Mouse (Mus musculus): ENCODE data around the gene Fahd2a.

Gene Fahd2a

GRCm38 (mm10) chr2:127444055-127444789 is at the start of gene Fahd2a:
Gene Fahd2a, minus strand, starts transcription at chr2:127444565.
- DNase-seq = peak; percentile 85

- DNase-seq = peak; percentile 52
Measured at GRCm38 (mm10) chr2:127484476-127485170, 40.3 kb upstream of the Fahd2a start.

- no peak for DNase-seq
Measured at GRCm38 (mm10) chr2:127483001-127483400, 38.6 kb upstream of the Fahd2a start.

DNA sequence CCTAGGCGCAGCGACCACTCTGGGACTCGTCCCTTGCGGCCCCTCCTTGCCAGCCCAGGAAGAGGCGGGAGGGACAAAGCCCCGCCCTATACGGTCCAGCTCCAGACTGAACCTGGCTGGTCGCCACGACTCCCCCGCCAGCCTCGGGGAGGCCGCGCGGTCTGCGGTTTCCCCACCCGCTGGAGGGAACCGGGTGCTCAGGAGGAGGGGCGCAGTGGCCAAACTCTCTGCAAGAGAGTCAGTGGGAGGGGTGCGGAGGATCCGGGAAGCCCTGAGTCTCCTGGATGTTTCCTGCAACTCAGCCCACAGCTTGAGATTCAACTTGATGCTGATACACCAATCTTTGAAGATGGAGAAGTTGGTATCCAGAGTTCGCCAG is 38.2 kb upstream of the Fahd2a start:
- peak; percentile 50 for DNase-seq

- DNase-seq = no peak
Measured at GRCm38 (mm10) chr2:127481841-127482532, 37.6 kb upstream of the Fahd2a start.

GRCm38 (mm10) chr2:127479763-127480162 is 35.4 kb upstream of the Fahd2a start:
- no peak for DNase-seq

- no peak for DNase-seq
Measured at GRCm38 (mm10) chr2:127479210-127479609, 34.8 kb upstream of the Fahd2a start.

DNA sequence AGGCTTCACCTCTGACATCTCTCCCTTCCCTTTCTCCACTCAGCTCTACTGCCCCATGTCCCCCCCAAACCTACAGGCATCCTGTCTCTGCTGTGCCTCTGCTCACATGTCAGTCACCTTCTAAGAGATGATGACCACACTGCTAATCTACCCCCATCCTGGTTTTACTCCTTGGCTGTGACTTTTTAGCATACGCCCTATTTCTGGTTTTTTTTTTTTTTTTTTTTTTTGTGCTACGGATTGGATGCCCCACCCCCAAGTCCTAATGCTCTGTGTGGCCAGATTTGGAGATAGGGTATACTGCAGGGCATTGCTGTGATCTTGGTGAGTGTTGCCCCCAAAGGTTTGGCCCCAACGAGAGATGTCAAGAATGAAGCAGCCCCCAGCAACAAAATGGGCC is 27.9 kb upstream of the Fahd2a start:
- no peak for DNase-seq

DNA sequence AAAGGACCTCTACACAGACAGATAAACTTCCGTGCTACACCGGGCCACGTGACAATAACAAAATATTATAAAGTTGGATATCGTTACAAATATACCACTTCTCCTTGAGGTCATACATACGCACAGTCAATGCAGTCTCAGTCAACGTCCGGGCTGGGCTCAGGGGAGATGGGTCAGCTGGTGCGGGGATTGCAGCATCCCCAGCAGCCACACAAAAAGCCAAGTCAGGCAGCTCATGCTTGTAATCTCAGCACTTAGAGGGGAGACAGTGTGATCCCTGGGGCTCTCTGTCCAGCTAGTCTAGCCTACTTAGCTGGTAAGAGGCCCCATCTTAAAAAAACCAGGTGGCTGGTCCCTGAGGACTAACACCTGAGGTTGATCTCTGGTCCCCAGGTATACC is 26.9 kb upstream of the Fahd2a start:
- DNase-seq = no peak

DNA sequence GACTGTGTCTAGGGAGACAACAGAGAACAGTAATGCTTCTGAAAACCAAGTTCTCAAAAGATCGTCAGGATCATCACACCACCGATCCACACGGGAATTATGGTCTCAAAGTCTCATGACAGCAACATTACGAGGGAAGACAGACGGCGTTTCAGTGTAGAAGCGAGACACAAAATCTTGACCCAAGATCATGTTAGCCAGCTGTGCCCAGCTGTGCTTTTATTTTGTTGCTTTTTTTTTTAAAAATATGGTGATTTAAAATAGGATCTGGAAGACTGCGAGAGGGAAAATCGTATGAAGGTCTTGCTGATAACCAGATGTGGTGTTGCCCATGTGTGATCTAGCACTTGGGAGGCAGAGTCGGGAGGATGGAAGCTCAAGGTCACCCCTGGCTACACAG is 26.3 kb upstream of the Fahd2a start:
- no peak for DNase-seq

DNA sequence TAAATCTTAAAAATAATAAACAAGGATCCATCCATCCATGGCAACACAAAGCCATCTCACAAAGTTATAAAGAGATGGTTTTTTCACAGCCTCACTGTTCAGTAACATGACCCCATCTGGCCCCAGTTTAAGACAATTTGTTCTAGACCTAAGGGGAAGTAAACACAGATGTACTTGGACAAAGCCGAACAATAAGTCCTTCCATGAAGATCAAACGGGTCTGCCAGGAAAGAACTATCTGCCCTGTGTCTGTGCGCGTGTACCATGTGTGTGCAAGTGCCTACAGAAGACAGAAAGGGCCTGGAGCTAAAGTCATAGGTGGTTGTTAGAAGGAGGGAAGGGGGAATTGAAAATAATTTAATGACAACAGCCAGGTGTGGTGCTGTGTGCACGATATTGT is 25.8 kb upstream of the Fahd2a start:
- no peak for DNase-seq

- peak; percentile 56 for DNase-seq
Measured at GRCm38 (mm10) chr2:127462314-127462713, 17.9 kb upstream of the Fahd2a start.

- DNase-seq = no peak
Measured at GRCm38 (mm10) chr2:127461351-127461750, 17.0 kb upstream of the Fahd2a start.

DNA sequence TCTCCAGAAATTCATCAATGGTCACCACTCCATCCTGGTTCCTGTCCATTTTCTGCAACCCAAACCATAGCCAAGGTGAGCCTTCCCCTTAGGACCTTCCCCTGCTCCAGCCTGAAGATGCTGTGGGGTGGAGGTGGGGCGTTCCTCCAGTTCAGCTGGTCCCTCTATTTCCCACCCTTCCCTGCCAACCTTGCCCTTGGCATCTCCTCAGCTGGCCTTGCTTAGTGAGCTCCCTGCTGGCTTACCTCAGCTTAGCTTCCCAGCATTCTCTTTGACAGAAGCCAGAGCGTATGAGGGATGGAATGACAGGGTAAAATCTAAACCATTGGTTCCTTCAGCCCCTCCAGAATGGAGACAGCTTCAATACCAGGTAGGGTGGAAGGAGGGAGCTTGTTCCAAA is 15.0 kb upstream of the Fahd2a start:
- no peak for DNase-seq

DNA sequence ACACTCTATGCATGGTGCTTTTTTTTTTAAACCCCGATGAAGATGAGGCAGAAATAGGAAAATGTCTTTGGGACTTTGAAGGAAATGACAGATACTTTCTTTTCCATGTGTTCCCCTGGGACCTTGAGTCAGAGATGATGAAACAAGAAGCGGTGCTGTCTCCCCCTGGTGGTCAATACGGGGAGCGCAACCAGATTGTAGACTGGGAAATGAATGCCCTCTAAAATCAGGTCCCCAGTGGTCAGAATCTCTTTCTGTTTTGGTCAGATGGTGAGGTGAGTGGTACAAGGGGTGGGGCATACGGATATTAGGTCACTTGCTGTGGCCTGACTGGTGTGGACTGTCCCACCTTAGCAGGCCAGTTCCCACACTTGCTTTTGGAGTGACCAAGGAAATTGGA is 9.4 kb upstream of the Fahd2a start:
- DNase-seq = peak; percentile 76

GRCm38 (mm10) chr2:127453141-127453540 is 8.8 kb upstream of the Fahd2a start:
- no peak for DNase-seq

- no peak for DNase-seq
Measured at GRCm38 (mm10) chr2:127451748-127452147, 7.4 kb upstream of the Fahd2a start.

DNA sequence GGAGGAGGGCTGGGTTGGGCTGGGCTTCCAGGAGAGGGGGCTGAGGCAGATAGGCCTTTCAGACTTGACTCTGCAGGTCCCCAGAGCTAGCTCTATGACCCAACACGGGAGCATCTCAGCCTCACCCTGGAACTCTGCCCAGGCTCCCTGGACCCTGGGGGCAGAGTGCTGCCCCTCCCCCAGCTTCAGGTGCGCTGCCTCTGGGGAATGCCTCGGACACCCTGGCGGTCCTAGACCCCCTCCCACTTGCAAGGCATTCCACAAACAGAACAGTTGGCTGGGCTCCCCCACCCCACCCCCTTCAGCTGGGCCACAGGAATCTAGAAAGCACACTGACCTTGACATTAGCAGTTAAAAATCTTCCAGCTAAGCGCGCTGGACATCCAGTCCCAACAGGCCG is 5.3 kb upstream of the Fahd2a start:
- DNase-seq = no peak

GRCm38 (mm10) chr2:127446847-127447246 is 2.5 kb upstream of the Fahd2a start:
- no peak for DNase-seq

DNA sequence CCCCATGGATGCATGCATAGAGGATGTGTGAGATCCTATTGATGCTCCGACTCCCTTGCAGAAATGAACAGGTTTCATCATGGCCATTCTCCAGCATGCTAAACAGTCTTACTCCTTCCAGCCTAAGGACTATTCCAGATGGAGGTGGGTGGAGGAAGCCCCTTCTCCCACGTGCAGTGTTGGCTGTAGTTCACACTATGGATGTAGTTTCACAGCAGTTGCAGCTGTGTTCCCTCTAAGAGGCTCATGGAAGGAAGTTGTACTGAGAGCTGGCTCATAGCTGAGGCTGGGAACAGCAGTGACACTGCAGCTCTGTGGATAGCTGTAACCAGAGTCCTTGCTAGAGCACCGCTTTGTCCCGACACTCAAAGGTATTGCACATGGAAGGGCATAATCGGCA is 6.7 kb downstream of the Fahd2a start:
- no peak for DNase-seq

GRCm38 (mm10) chr2:127435554-127435953 is 8.8 kb downstream of the Fahd2a start:
- no peak for DNase-seq

- DNase-seq = peak; percentile 54
Measured at GRCm38 (mm10) chr2:127435135-127435534, 9.2 kb downstream of the Fahd2a start.

GRCm38 (mm10) chr2:127433487-127434295 is 10.7 kb downstream of the Fahd2a start:
- DNase-seq = no peak
